In genomic region chr4:53218291-53218640, GRCm38 (mm10) we compare ENCODE assay signal across 8 mouse cellular contexts. TPM values are rescaled to one million over a fixed set of nuclear protein-coding genes. Genes with fewer than 3 reads are reported as not detected.
DNase-seq lines count a peak whose midpoint lies in the region; ATAC-seq and TF ChIP-seq lines count a peak whose summit lies in the region.

No protein-coding gene starts in this region.

- no peak overlapping the region for H3K27ac ChIP-seq in kidney, postnatal 0 days
- peak overlapping the region; percentile 87 for H3K27ac ChIP-seq in forebrain, embryonic 10.5 days
- H3K27ac ChIP-seq in limb, embryonic 14.5 days (replicated peaks; ENCODE audit: low read depth, low read length), result peak overlapping the region; percentile 89
- no peak overlapping the region for H3K27ac ChIP-seq in neural tube, embryonic 14.5 days (ENCODE audit: low read depth, low read length)

- peak overlapping the region; percentile 95 for H3K4me2 ChIP-seq in kidney, postnatal 0 days (ENCODE audit: low read length)
- H3K4me2 ChIP-seq in limb, embryonic 14.5 days (replicated peaks; ENCODE audit: low read depth, low read length, severe bottlenecking), result peak overlapping the region; percentile 89
- H3K4me2 ChIP-seq in neural tube, embryonic 14.5 days (ENCODE audit: low read depth, low read length), result peak overlapping the region; percentile 64

- no peak for TF ChIP-seq POLR2A in limb, embryonic 14.5 days (IDR thresholded peaks at IDR 0.05; ENCODE audit: borderline replicate concordance, extremely low read depth, insufficient read depth, insufficient read length)

- peaks cover 12% of the 10 kb centered on the region for H3K4me1 ChIP-seq in kidney, postnatal 0 days (replicated peaks; ENCODE audit: insufficient read depth, low read length)
- H3K4me1 ChIP-seq in forebrain, embryonic 10.5 days, result peaks cover 38% of the 10 kb centered on the region
- H3K4me1 ChIP-seq in limb, embryonic 14.5 days (ENCODE audit: control insufficient read depth, insufficient read depth, low read length), result peaks cover 20% of the 10 kb centered on the region
- peaks cover 10% of the 10 kb centered on the region for H3K4me1 ChIP-seq in neural tube, embryonic 14.5 days (ENCODE audit: control insufficient read depth, insufficient read depth, low read length)

- WGBS in kidney, postnatal 0 days, result 44% methylated on average over 5 of the region's 5 CpGs
- 48% methylated on average over 5 of the region's 5 CpGs for WGBS in forebrain, embryonic 10.5 days
- WGBS in limb, embryonic 14.5 days, result 32% methylated on average over 5 of the region's 5 CpGs
- WGBS in neural tube, embryonic 14.5 days, result 53% methylated on average over 5 of the region's 5 CpGs

- H3K27me3 ChIP-seq in kidney, postnatal 0 days (ENCODE audit: insufficient read depth, low read length), result no peaks in the 10 kb centered on the region
- H3K27me3 ChIP-seq in forebrain, embryonic 10.5 days (ENCODE audit: poor library complexity, severe bottlenecking), result peaks cover 7% of the 10 kb centered on the region; the same call in 1 of the 2 replicates
- H3K27me3 ChIP-seq in limb, embryonic 14.5 days (ENCODE audit: control insufficient read depth, insufficient read depth, low read length), result no peaks in the 10 kb centered on the region
- H3K27me3 ChIP-seq in neural tube, embryonic 14.5 days (ENCODE audit: control insufficient read depth, insufficient read depth, low read length), result no peaks in the 10 kb centered on the region

- no peak for DNase-seq in kidney, postnatal 0 days (ENCODE audit: low spot score)
- no peak for DNase-seq in kidney, adult 11 months
- DNase-seq in forebrain, embryonic 10.5 days (ENCODE audit: extremely low spot score, low spot score), result no peak
- DNase-seq in limb, embryonic 14.5 days (ENCODE audit: low spot score), result no peak
- DNase-seq in kidney, postnatal 25 days, result no peak
- DNase-seq in right cerebral cortex, postnatal 14 days, result no peak
- DNase-seq in frontal cortex, postnatal 36 days (ENCODE audit: low spot score in 2 of 2), result no peak

- no peak for ATAC-seq in kidney, postnatal 0 days (replicated peaks; ENCODE audit: low FRiP score, low read depth)
- no peak for ATAC-seq in limb, embryonic 14.5 days (ENCODE audit: low FRiP score, low read depth)
- no peak for ATAC-seq in neural tube, embryonic 14.5 days (ENCODE audit: low read depth)

- H3K9ac ChIP-seq in kidney, postnatal 0 days (ENCODE audit: low read depth, low read length), result no peak overlapping the region; the same call in 1 of the 2 replicates
- H3K9ac ChIP-seq in limb, embryonic 14.5 days (ENCODE audit: low read depth, low read length, severe bottlenecking), result peak overlapping the region; percentile 66; the same call in 1 of the 2 replicates
- no peak overlapping the region for H3K9ac ChIP-seq in neural tube, embryonic 14.5 days (replicated peaks; ENCODE audit: low read depth, low read length)

- no peaks in the 10 kb centered on the region for H3K36me3 ChIP-seq in kidney, postnatal 0 days (ENCODE audit: insufficient read depth, low read length)
- no peaks in the 10 kb centered on the region for H3K36me3 ChIP-seq in forebrain, embryonic 10.5 days (replicated peaks)
- H3K36me3 ChIP-seq in limb, embryonic 14.5 days (ENCODE audit: control insufficient read depth, insufficient read depth, low read length), result no peaks in the 10 kb centered on the region
- H3K36me3 ChIP-seq in neural tube, embryonic 14.5 days (ENCODE audit: control insufficient read depth, insufficient read depth, low read length), result no peaks in the 10 kb centered on the region

- TF ChIP-seq CTCF in kidney, postnatal 0 days (IDR thresholded peaks at IDR 0.05; ENCODE audit: low read depth), result no peak

- H3K4me3 ChIP-seq in kidney, postnatal 0 days (replicated peaks; ENCODE audit: low read depth, low read length), result peak overlapping the region; percentile 56; the same call in 1 of the 2 replicates
- H3K4me3 ChIP-seq in forebrain, embryonic 10.5 days, result peak overlapping the region; percentile 67
- H3K4me3 ChIP-seq in limb, embryonic 14.5 days (replicated peaks; ENCODE audit: low read length), result peak overlapping the region; percentile 53
- peak overlapping the region; percentile 48 for H3K4me3 ChIP-seq in neural tube, embryonic 14.5 days (ENCODE audit: low read depth, low read length)

- H3K9me3 ChIP-seq in kidney, postnatal 0 days (replicated peaks; ENCODE audit: low read length), result no peaks in the 10 kb centered on the region
- no peaks in the 10 kb centered on the region for H3K9me3 ChIP-seq in forebrain, embryonic 10.5 days
- no peaks in the 10 kb centered on the region for H3K9me3 ChIP-seq in limb, embryonic 14.5 days (ENCODE audit: control insufficient read depth, low read length)
- no peaks in the 10 kb centered on the region for H3K9me3 ChIP-seq in neural tube, embryonic 14.5 days (ENCODE audit: control insufficient read depth, low read length)

RNA-seq across cellular contexts. Expression of gene Abca1, which starts 58.6 kb away (rescaled TPM):
- polyA plus RNA-seq in kidney, postnatal 0 days (2015; fragmentation: Nextera tagmentation; extraction: Ambion mirVana), result 3.7 and 4.7 TPM in 2 replicates
- 2.2 and 2.6 TPM in 2 replicates for polyA plus RNA-seq in forebrain, embryonic 10.5 days (2016; fragmentation: Nextera tagmentation; extraction: Ambion mirVana)
- 9.0 and 10.3 TPM in 2 replicates for polyA plus RNA-seq in limb, embryonic 14.5 days (2012; rRNA removed)
- polyA plus RNA-seq in limb, embryonic 14.5 days (2014; fragmentation: Nextera tagmentation; extraction: Ambion mirVana), result 12.3 and 14.5 TPM in 2 replicates
- polyA plus RNA-seq in neural tube, embryonic 14.5 days (2014; fragmentation: Nextera tagmentation; extraction: Ambion mirVana), result 11.3 and 21.4 TPM in 2 replicates

Comparison
In these comparisons a context has a peak if more than half of its experiments do, and no peak if none do; other contexts are left out.
1. H3K27ac ChIP-seq: peak in forebrain, embryonic 10.5 days (single experiment) and limb, embryonic 14.5 days (single experiment); none in kidney, postnatal 0 days (single experiment) and neural tube, embryonic 14.5 days (single experiment).
2. Peak in every context shown above with its lines, with median percentiles within 50 percentile points of each other: H3K4me2 ChIP-seq and H3K4me3 ChIP-seq.